In the genomic region with DNA sequence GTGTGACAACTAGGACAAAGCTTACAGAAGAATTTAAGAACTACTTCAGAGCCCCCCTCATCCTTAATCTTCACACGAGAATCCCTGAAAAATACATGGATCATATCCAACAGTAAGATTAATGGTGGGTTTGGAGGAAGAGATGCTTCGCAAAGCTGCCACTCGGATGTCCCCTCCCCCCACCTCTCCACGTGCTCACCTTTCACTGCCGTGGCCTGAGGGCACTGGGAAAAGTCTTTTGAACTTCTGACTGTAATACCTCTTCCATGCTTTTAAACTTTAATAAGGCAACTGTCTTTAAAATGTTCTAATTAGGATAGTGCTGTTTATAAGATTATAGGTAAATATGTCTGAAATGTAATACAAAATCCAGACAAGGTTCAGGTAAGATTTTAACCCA, we compare ENCODE assay signal across 14 mouse cellular contexts.
"Had no signal": no experiment of that assay in that cellular context is flagged by ENCODE, and none has a peak within 500 bp of the region (broad histone marks: within the 10 kb centered on the region; RNA-seq: fewer than 3 reads in every experiment).

No protein-coding gene starts in this region.

- H3K4me2 ChIP-seq: lung, embryonic 14.5 days; midbrain, embryonic 11.5 days; midbrain, embryonic 13.5 days; neural tube, embryonic 12.5 days; stomach, embryonic 15.5 days had no signal

- H3K9me3 ChIP-seq: midbrain, embryonic 13.5 days; neural tube, embryonic 12.5 days; stomach, embryonic 15.5 days had no signal

- H3K9ac ChIP-seq: lung, embryonic 14.5 days; midbrain, embryonic 13.5 days; neural tube, embryonic 12.5 days; stomach, embryonic 15.5 days had no signal

- DNase-seq: lung, embryonic 14.5 days; lung, postnatal 10 days; lung, postnatal 4 days; right cerebral cortex, postnatal 14 days; thymus, adult 2 months; thymus, postnatal 25 days; thymus, postnatal 4 days had no signal

- H3K27me3 ChIP-seq: midbrain, embryonic 13.5 days; neural tube, embryonic 12.5 days; stomach, embryonic 15.5 days had no signal

- ATAC-seq: midbrain, embryonic 13.5 days; midbrain, embryonic 16.5 days had no signal

- H3K27ac ChIP-seq: midbrain, embryonic 13.5 days; neural tube, embryonic 12.5 days; stomach, embryonic 15.5 days; stomach, postnatal 0 days had no signal

- H3K4me3 ChIP-seq: midbrain, embryonic 13.5 days; myocyte; neural tube, embryonic 12.5 days; stomach, embryonic 15.5 days had no signal
